Mouse (Mus musculus) stomach, postnatal 0 days (tissue): ENCODE measurements at regions not wholly inside any gene's neighbourhood (a gene's known extent, or its start where the extent isn't known, plus 50 kb on each side); places are given as distances from the start of the nearest gene placed in this dataset.

Experiments used
- CTCF ChIP-seq: IDR thresholded peaks from 2 replicates; pipeline ENCODE4 v1.5.1; 2016; ENCODE audit warnings: antibody characterized with exemption, low read depth, mild to moderate bottlenecking, moderate library complexity
- EP300 ChIP-seq: optimal IDR thresholded peaks from 2 replicates; pipeline ENCODE3; 2016; ENCODE audit warnings: antibody characterized with exemption

- TF ChIP-seq CTCF (no peak), EP300 (no peak)
Observed at GRCm38 (mm10) chr17:85562510-85563266, 50.7 kb upstream of the Six3 start.
